Mouse (Mus musculus) kidney, adult 2 months (tissue): Measurements from ENCODE around the gene Cutal. TPM values are rescaled to one million over a fixed set of nuclear protein-coding genes. Genes with fewer than 3 reads are reported as not detected.

ENCODE experiments used
- DNase-seq: peaks from one replicate; pipeline ENCODE4 v3.0.0; 2021
- H3K27ac ChIP-seq: fragments of 200-500 bp; 2 replicates; pipeline ENCODE4 v1.5.1; 2012; ENCODE audit warnings: low read depth, low read length, control low read depth, inconsistent platforms; ENCODE audit not compliant: insufficient read depth
- H3K27me3 ChIP-seq: fragments of 200-500 bp; replicated peaks from 2 replicates; pipeline ENCODE4 v1.6.1; 2012; ENCODE audit warnings: mild to moderate bottlenecking, moderate library complexity, low read length, inconsistent platforms; ENCODE audit not compliant: control insufficient read depth, insufficient read depth
- H3K36me3 ChIP-seq: fragments of 200-500 bp; 2 replicates; pipeline ENCODE4 v1.6.1; 2012; ENCODE audit warnings: mild to moderate bottlenecking, moderate library complexity, low read length, inconsistent platforms; ENCODE audit not compliant: control insufficient read depth, insufficient read depth
- H3K4me1 ChIP-seq: fragments of 200-500 bp; 2 replicates; pipeline ENCODE4 v1.6.1; 2011; ENCODE audit warnings: low read length; ENCODE audit not compliant: control insufficient read depth, insufficient read depth
- H3K4me3 ChIP-seq: fragments of 200-500 bp; 2 replicates; pipeline ENCODE4 v1.5.1; 2011; ENCODE audit warnings: mild to moderate bottlenecking, low read depth, low read length, control low read depth; ENCODE audit not compliant: insufficient read depth
- CTCF ChIP-seq: fragments of 200-500 bp; conservative IDR thresholded peaks from 2 replicates; pipeline ENCODE4 v1.5.1; 2011; ENCODE audit warnings: low read depth, mild to moderate bottlenecking, control low read depth, low read length, moderate library complexity, mixed read lengths; ENCODE audit not compliant: insufficient read depth, insufficient read length
- POLR2A ChIP-seq: fragments of 200-500 bp; IDR thresholded peaks from one replicate; pipeline ENCODE4 v1.6.1; 2011; ENCODE audit warnings: low read depth, low read length, control low read depth
- WGBS: fragments of 180-500 bp; shearing (Covaris S2); methylation state at CpG from one replicate; pipeline ENCODE4 v1.1.7; 2018; 5-methylcytosine and 5-hydroxymethylcytosine counted together
- polyA plus RNA-seq: library from polyadenylated mRNA; depleted of rRNA; stranded (reverse); fragments of >200 nt; gene quantifications from 2 replicates; pipeline ENCODE4 v1.2.3, GENCODE M21; 2012

Gene Cutal
- polyA plus RNA-seq, 1 experiment: 208 TPM

DNA sequence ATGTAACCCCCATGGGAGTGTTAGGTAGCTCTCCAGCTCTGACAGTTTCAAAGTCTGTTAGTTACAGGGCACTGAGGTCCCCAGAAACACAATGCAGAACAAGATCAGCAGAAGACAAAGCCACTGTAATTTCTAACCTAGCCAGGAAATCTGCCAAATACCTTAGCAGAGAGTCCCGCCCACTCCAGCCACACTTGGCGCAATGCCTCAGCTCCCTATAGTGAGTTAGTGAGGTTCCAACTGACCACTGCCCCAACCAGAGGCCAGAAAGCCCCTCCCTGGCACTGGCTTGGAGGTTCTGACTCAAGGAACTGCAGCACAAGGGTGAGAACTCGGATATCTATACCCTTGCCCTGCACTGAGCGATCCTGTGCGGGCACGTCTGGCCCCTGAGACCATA, 28.5 kb downstream of the Cutal start:
- 68% methylated on average over 6 of the region's 6 CpGs for WGBS
- H3K27me3 ChIP-seq: no peaks in the 10 kb centered on the region
- no peak for TF ChIP-seq POLR2A
- TF ChIP-seq CTCF: no peak
- H3K36me3 ChIP-seq: no peaks in the 10 kb centered on the region
- peaks cover 12% of the 10 kb centered on the region; the same call in 1 of the 2 replicates for H3K4me1 ChIP-seq
- no peak overlapping the region for H3K27ac ChIP-seq
- no peak overlapping the region for H3K4me3 ChIP-seq
- peak; percentile 51 for DNase-seq

DNA sequence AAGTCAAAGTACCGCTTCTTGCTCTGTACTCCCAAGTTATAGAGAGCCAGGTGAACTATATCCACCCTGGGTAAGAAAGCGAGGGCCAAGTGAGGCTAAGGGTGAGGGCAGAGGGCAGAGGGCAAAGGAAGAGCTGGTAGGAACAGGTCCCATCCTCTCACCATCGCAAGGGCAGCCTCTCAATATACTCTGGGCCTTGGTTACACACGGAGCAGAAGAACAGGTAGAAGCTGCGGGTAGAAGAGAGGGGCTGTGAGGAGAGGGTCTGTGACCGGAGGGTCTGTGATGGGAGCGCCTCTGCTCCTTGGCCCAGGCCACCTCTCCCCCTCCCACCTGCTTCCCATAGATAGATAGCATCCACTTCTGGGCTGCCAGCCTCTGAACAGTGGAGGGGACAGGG, 29.0 kb downstream of the Cutal start:
- H3K4me1 ChIP-seq: peaks cover 10% of the 10 kb centered on the region; the same call in 1 of the 2 replicates
- no peak overlapping the region for H3K27ac ChIP-seq
- no peaks in the 10 kb centered on the region for H3K27me3 ChIP-seq
- DNase-seq: no peak
- TF ChIP-seq CTCF (no peak), POLR2A (no peak)
- H3K4me3 ChIP-seq: no peak overlapping the region
- WGBS: 86% methylated on average over 7 of the region's 7 CpGs
- no peaks in the 10 kb centered on the region for H3K36me3 ChIP-seq

DNA sequence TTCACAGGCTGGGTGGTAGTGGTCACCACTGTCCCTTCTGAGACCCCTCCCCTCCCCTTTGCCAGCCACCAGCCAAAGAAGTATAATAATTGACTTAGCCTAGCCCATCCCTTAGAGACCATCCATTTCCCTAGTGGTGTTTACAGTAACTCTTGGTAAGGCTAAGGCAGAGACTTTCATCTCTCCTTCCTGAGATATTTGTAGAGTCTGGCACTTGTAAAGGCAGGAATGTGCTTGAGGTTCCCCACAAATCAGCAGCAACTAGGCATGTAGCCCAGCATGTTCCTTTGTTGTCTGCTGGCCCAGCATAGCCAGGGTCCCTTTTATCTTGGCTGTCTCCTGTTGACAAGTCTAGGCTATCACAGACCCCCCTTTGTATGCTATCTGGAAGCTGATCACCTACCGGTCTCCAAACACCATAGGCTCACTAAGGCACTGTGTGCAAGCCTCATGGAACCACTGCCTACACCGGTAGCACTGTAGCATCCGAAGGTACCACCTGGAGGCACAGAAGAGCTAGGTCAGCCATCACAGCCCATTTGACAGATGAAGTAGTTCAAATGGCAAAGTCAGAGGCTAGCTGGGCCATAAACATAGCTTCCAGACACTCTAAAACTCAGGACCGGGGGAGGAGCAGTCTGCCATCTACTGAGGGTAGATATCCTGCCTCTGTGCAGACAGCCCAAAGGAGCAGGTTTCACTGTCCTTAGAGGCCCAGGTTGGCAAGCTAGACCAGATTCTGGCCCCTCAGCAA, 29.6 kb downstream of the Cutal start:
- no peak for DNase-seq
- 79% methylated on average over 4 of the region's 4 CpGs for WGBS

DNA sequence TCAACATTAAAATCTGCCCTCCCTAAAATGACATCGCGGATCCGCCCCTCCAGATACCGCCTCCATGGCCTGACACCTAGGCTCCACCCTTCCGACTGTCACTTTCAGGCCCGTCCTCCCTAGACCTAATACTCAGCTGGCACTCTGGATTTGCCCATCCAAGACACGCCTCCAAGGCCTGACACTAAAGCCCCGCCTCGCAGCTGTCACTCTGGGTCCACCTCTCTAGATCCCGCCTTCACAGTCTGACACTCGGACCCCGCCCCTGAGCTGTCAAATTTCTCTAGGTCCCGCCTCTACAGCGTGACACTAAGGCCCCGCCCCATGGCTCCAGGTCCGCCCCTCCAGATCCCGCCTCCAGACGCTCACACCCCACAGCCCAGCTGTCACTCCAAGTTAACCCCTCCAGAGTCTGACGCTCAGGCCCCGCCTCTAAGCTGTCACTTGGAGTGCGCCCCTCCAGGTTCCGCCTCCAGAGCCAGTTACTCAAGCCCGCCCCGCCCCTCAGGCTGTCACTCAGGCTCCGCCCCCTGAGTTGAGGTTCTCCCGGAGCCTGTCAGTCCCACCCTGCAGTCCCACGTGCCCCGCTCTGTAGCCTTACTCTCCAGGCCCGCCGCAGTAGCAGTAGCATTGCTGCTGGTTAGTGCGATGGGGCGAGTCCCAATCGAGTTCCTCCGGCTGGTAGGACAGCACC, 30.8 kb downstream of the Cutal start:
- H3K36me3 ChIP-seq: no peaks in the 10 kb centered on the region
- peak overlapping the region; percentile 31 for H3K4me3 ChIP-seq
- peaks cover 10% of the 10 kb centered on the region; the same call in 1 of the 2 replicates for H3K4me1 ChIP-seq
- H3K27ac ChIP-seq: peak overlapping the region; percentile 50
- H3K27me3 ChIP-seq: no peaks in the 10 kb centered on the region
- under 1% methylated on average over 34 of the region's 34 CpGs for WGBS
- TF ChIP-seq POLR2A (peak; percentile 26), CTCF (no peak)
- peak; percentile 100 for DNase-seq

More for the DNA sequence above, 29.6 kb downstream of the Cutal start:
- H3K4me1 ChIP-seq: peaks cover 10% of the 10 kb centered on the region; the same call in 1 of the 2 replicates
- H3K27ac ChIP-seq: peak overlapping the region; percentile 50; the same call in 1 of the 2 replicates
- no peak overlapping the region for H3K4me3 ChIP-seq
- TF ChIP-seq CTCF: no peak
- no peak for TF ChIP-seq POLR2A
- no peaks in the 10 kb centered on the region for H3K27me3 ChIP-seq
- no peaks in the 10 kb centered on the region for H3K36me3 ChIP-seq

DNA sequence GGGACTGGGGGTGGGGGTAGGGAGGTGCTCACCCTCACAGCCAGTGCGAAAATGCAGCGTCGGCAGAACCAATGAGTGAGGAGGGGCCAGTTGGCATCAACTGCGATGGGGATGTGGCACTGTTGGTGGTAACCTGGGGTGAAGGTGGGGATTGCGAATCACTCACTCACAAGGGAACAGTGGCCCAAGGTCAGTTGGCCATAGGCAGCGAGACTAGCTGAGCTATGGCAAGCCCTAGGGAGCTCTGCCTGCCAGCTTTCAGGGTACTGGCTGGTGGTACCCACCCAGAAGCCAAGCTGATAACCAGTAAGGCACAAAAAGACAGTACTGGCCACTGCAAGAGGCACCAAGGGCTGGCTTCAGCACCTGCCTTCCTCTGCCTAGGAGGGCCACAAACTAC, 32.2 kb downstream of the Cutal start:
- peaks cover 10% of the 10 kb centered on the region; the same call in 1 of the 2 replicates for H3K4me1 ChIP-seq
- TF ChIP-seq CTCF (no peak), POLR2A (no peak)
- 82% methylated on average over 6 of the region's 6 CpGs for WGBS

DNA sequence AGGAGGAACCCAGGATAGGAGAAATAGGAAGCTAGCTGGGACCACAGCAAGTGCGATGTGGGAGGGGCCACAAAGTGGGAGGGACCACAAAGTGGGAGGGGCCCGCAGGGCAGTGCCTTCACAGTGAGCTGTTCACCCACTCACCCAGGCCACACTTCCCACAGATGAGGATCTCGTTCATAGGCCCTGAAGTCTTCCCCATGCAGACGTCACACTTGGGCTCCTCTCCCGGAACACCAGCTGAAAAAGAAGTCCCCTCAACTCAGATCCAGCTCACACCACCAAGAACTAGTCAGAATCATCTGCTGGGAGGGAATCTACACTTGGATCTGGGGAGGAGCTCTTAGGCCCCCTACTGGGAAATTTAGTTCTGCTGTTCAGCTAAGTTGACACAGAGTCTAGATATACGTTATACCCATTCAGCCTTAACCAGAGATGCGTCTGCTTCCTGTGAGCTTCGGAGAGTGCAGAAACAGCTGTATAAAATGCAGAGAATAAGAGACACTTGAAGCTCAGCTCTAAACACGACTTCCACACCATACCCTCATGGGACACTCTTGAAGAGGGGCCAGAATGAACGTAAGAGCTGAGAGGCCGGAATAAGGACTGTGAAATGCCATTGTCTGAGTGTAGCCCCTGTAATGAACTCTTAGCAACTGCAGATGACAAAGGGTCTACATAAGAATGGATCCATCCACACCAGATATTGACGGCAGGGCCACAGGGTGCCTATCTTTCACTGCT, 32.8 kb downstream of the Cutal start:
- H3K4me3 ChIP-seq: no peak overlapping the region
- peaks cover 10% of the 10 kb centered on the region; the same call in 1 of the 2 replicates for H3K4me1 ChIP-seq
- no peaks in the 10 kb centered on the region for H3K27me3 ChIP-seq
- DNase-seq: peak; percentile 46
- no peaks in the 10 kb centered on the region for H3K36me3 ChIP-seq
- TF ChIP-seq CTCF (no peak), POLR2A (no peak)
- H3K27ac ChIP-seq: no peak overlapping the region
- 40% methylated on average over 12 of the region's 12 CpGs for WGBS

More for the DNA sequence above, 32.2 kb downstream of the Cutal start:
- no peak overlapping the region for H3K4me3 ChIP-seq
- H3K27ac ChIP-seq: no peak overlapping the region
- DNase-seq: no peak
- no peaks in the 10 kb centered on the region for H3K36me3 ChIP-seq
- H3K27me3 ChIP-seq: no peaks in the 10 kb centered on the region

DNA sequence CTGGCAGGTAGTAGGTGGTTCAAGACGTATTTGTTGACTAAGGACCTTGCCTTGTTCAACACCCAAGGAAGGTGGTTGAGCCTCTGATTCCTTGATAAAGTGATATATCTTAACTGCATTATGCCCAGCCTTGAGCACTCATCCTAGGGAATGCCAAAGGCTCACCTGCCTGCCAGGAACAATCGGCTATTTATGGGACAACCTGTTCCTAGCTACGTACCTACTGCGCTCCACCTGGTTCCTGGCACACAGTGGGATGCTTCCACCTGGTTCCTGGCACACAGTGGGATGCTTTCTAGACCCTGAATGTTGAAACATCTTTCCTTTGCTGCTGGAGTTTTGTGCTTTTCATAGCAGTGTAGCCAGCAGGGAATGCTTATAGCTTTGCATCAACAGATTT, 35.5 kb downstream of the Cutal start:
- WGBS: 98% methylated on average over 4 of the region's 4 CpGs
- Histone ChIP-seq H3K27me3 (0 out of 2 replicates have a peak, but pooled peaks cover 2% of the 10 kb centered on the region), H3K4me1 (no peaks in the 10 kb centered on the region), H3K27ac (no peak overlapping the region), H3K36me3 (no peaks in the 10 kb centered on the region), H3K4me3 (no peak overlapping the region)
- no peak for DNase-seq
- no peak for TF ChIP-seq POLR2A
- no peak for TF ChIP-seq CTCF
